Mouse (Mus musculus) bone marrow macrophage, adult 2 months (primary cell): Measurements from ENCODE around the gene Syde2.

ENCODE experiments used
- CTCF ChIP-seq: IDR thresholded peaks from 2 replicates; pipeline ENCODE4 v1.5.1; 2012; ENCODE audit warnings: low read depth, mild to moderate bottlenecking, low read length, moderate library complexity
- POLR2A ChIP-seq: IDR thresholded peaks from 2 replicates; pipeline ENCODE4 v1.6.1; 2012; ENCODE audit warnings: mild to moderate bottlenecking, low read depth, low read length, borderline replicate concordance

- TF ChIP-seq POLR2A (no peak), CTCF (no peak)
Observed at GRCm38 (mm10) chr3:145944348-145944747, 43.3 kb upstream of the Syde2 start.
